Mouse (Mus musculus) heart, postnatal 25 days (tissue): ENCODE measurements around the gene Rbsn. TPM values are rescaled to one million over a fixed set of nuclear protein-coding genes. Genes with fewer than 3 reads are reported as not detected.

Experiments used
- DNase-seq: peaks from one replicate; pipeline ENCODE4 v3.0.0; 2022; ENCODE audit warnings: low spot score
- intact Hi-C: fragments of 180-260 bp; cut with DNase I; formaldehyde crosslinking; loops from one replicate; pipeline ENCODE4 v1.15.1; 2025
- total RNA-seq, 2 experiments: library from RNA; stranded (reverse); gene quantifications; 2 replicates each; pipeline ENCODE4 v1.2.3; 2021

Gene Rbsn
- total RNA-seq, 2 experiments from 2014 or later = 12.4 to 16.4 TPM

DNA sequence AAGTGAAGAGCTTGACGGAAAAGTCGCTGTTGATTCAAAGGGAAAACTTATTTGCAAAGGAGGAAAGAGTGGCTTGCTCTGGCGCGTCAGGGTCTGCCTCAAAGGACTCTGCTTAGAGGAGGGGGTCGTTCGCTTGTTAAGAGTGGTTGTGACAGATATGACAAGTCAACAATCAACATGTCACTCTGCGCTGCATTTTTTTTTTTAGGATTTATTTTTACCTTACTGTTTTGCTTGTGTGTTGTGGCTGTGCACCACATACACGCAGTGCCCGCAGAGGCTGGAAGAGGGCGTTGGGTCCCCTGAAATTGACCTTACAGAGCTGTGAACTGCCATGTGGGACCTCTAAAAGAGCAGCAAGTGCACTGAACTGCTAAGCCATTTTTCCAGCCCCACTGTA is 30.5 kb downstream of the Rbsn start:
- intact Hi-C loops = loop anchor here (5.0 kb wide), 1 partner anchor 92 kb away; the partner anchor contains the start of gene Nr2c2

GRCm38 (mm10) chr6:92183621-92184131 is 31.0 kb downstream of the Rbsn start, which contains the start of gene Mrps25:
TSS of gene Mrps25 (minus strand) at chr6:92184033.
- DNase-seq = peak; percentile 34
- intact Hi-C loops = loop anchor here (5.0 kb wide), 1 partner anchor 91 kb away; the partner anchor contains the start of gene Nr2c2

More for the DNA sequence above, 30.5 kb downstream of the Rbsn start:
- no peak for DNase-seq

GRCm38 (mm10) chr6:92176450-92176849 is 38.3 kb downstream of the Rbsn start:
- DNase-seq = no peak
- intact Hi-C loops = no loop called here

GRCm38 (mm10) chr6:92162724-92163123 is 52.0 kb downstream of the Rbsn start:
- no peak for DNase-seq
- intact Hi-C loops = no loop called here

DNA sequence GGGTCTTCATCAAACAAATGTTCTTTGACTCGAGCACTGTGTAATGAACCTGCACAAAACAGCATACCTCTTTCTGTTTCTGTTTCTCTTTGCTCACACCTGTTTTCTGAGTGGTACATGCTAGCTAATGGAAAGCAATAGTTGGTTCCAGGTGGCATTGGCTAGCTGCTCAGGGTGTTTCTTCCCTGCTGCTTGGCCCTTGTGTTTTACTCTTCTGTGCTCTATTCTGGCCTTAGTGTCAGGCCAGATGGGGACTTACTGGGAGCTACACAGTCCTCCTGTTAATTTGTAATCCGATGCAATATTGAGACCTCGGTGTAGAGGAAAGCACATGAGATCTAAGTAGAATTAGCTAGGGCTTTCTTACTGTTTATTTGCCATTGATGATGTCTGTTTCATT is 55.9 kb downstream of the Rbsn start:
- DNase-seq = no peak
- intact Hi-C loops = loop anchor here (10.0 kb wide), 1 partner anchor 254 kb away; the partner anchor contains the start of gene 4930590J08Rik

- no peak for DNase-seq
- intact Hi-C loops = loop anchor here (10.0 kb wide), 1 partner anchor 249 kb away; the partner anchor contains the start of gene 4930590J08Rik
These were observed 61.0 kb downstream of the Rbsn start for GRCm38 (mm10) chr6:92153774-92154173.

GRCm38 (mm10) chr6:92145881-92146280 is 68.8 kb downstream of the Rbsn start:
- intact Hi-C loops = no loop called here
- DNase-seq = no peak

Other genes with a start within 250 kb of the Rbsn start
- gene Fgd5, start 236.0 kb downstream of the Rbsn start, total RNA-seq = 10 to 100 TPM; 24.2 to 26.8 TPM
- gene Nr2c2, start 123.5 kb downstream of the Rbsn start, total RNA-seq = 10 to 100 TPM; 23.4 to 27.6 TPM
- gene Mrps25, start 30.9 kb downstream of the Rbsn start, total RNA-seq = 10 to 100 TPM; 86.3 to 92.9 TPM
- not detected for gene Trh, start 29.7 kb upstream of the Rbsn start, total RNA-seq